Mouse (Mus musculus) adrenal gland, adult 2 months (tissue): ENCODE results near the gene Pbx4. TPM values are rescaled to one million over a fixed set of nuclear protein-coding genes. Genes with fewer than 3 reads are reported as not detected.
A peak's percentile ranks its signal among the peaks of the same experiment; 100 is the strongest.

Experiments
- DNase-seq: peaks from one replicate; pipeline ENCODE4 v3.0.0; 2021
- polyA plus RNA-seq: library from polyadenylated mRNA; depleted of rRNA; stranded (reverse); fragments of >200 nt; gene quantifications from 2 replicates; pipeline ENCODE4 v1.2.3, GENCODE M21; 2012; rRNA removed
- total RNA-seq, 2 experiments: library from RNA; stranded (reverse); gene quantifications; 2 replicates each; pipeline ENCODE4 v1.2.3; 2021

Gene Pbx4
- total and polyA plus RNA-seq, 3 experiments = 0.38 to 5.5 (median 0.69) TPM

GRCm38 (mm10) chr8:69900895-69901451, 68.7 kb downstream of the Pbx4 start:
- DNase-seq = no peak

GRCm38 (mm10) chr8:69901484-69902162, 69.3 kb downstream of the Pbx4 start:
- DNase-seq = peak; percentile 97

- peak; percentile 69 for DNase-seq
These were observed 70.1 kb downstream of the Pbx4 start, which contains the start of the genes Tssk6, Ndufa13 and Yjefn3 for GRCm38 (mm10) chr8:69902163-69903062. Tssk6 (plus strand) TSS chr8:69902184. Ndufa13 (minus strand) TSS chr8:69902558. Yjefn3 (minus strand) TSS chr8:69902712.

GRCm38 (mm10) chr8:69903063-69903542, 70.8 kb downstream of the Pbx4 start:
- DNase-seq = peak; percentile 99

GRCm38 (mm10) chr8:69904096-69904495, 71.8 kb downstream of the Pbx4 start:
- no peak for DNase-seq

GRCm38 (mm10) chr8:69906260-69906659, 74.0 kb downstream of the Pbx4 start:
- no peak for DNase-seq

GRCm38 (mm10) chr8:69907106-69907505, 74.8 kb downstream of the Pbx4 start:
- no peak for DNase-seq

- no peak for DNase-seq
These were observed 79.6 kb downstream of the Pbx4 start for GRCm38 (mm10) chr8:69911917-69912316.

- no peak for DNase-seq
These were observed 80.3 kb downstream of the Pbx4 start for GRCm38 (mm10) chr8:69912478-69913074.

- no peak for DNase-seq
These were observed 82.2 kb downstream of the Pbx4 start for GRCm38 (mm10) chr8:69914526-69914925.

- DNase-seq = no peak
These were observed 83.5 kb downstream of the Pbx4 start for GRCm38 (mm10) chr8:69915748-69916147.

GRCm38 (mm10) chr8:69918506-69918905, 86.2 kb downstream of the Pbx4 start:
- no peak for DNase-seq

GRCm38 (mm10) chr8:69919010-69919409, 86.7 kb downstream of the Pbx4 start:
- peak; percentile 81 for DNase-seq

GRCm38 (mm10) chr8:69919876-69920662, 87.8 kb downstream of the Pbx4 start:
- DNase-seq = peak; percentile 60

- DNase-seq = no peak
These were observed 88.8 kb downstream of the Pbx4 start for GRCm38 (mm10) chr8:69921141-69921540.

Other genes with a start within 250 kb of the Pbx4 start
- gene Zfp868, start 206.9 kb upstream of the Pbx4 start, total RNA-seq = 10 to 100 TPM; 11.2 to 13.5 TPM
- gene Zfp868, start 206.9 kb upstream of the Pbx4 start, polyA plus RNA-seq = 2.9 and 4.4 TPM in 2 replicates
- gene Zfp964, start 178.0 kb upstream of the Pbx4 start, total RNA-seq = 1 to 10 TPM; 2.0 to 2.9 TPM
- gene Zfp964, start 178.0 kb upstream of the Pbx4 start, polyA plus RNA-seq = 0.18 and 0.21 TPM in 2 replicates
- 10 to 100 TPM; 22.3 to 25.3 TPM for gene Zfp869, start 121.8 kb upstream of the Pbx4 start, total RNA-seq
- 0.27 and 0.48 TPM in 2 replicates for gene Zfp869, start 121.8 kb upstream of the Pbx4 start, polyA plus RNA-seq
- 1 to 10 TPM; 2.6 to 5.0 TPM for gene Zfp963, start 82.5 kb upstream of the Pbx4 start, total RNA-seq
- gene Zfp963, start 82.5 kb upstream of the Pbx4 start, polyA plus RNA-seq = 0.51 and 1.3 TPM in 2 replicates
- gene Gm20422, start 57.6 kb upstream of the Pbx4 start, total RNA-seq = 1 to 10 TPM in 1 of 2 experiments, not detected in 1; 2.3 TPM
- gene Gm20422, start 57.6 kb upstream of the Pbx4 start, polyA plus RNA-seq = 0.25 and 0.33 TPM in 2 replicates
- 10 to 100 TPM; 40.8 to 43.4 TPM for gene Atp13a1, start 41.3 kb upstream of the Pbx4 start, total RNA-seq
- 93.0 and 110 TPM in 2 replicates for gene Atp13a1, start 41.3 kb upstream of the Pbx4 start, polyA plus RNA-seq
- gene Zfp866, start 41.3 kb upstream of the Pbx4 start, total RNA-seq = 10 to 100 TPM; 19.5 to 21.4 TPM
- 3.4 and 3.5 TPM in 2 replicates for gene Zfp866, start 41.3 kb upstream of the Pbx4 start, polyA plus RNA-seq
- gene Gmip, start 23.8 kb upstream of the Pbx4 start, total RNA-seq = 10 to 100 TPM; 13.5 to 13.6 TPM
- gene Gmip, start 23.8 kb upstream of the Pbx4 start, polyA plus RNA-seq = 30.3 and 36.6 TPM in 2 replicates
- gene Lpar2, start 10.1 kb upstream of the Pbx4 start, total RNA-seq = 1 to 10 TPM; 1.2 to 2.9 TPM
- gene Lpar2, start 10.1 kb upstream of the Pbx4 start, polyA plus RNA-seq = 2.0 and 2.5 TPM in 2 replicates
- gene Cilp2, start 55.2 kb downstream of the Pbx4 start, total RNA-seq = under 1 TPM; 0.07 to 0.09 TPM
- 0.39 and 1.1 TPM in 2 replicates for gene Cilp2, start 55.2 kb downstream of the Pbx4 start, polyA plus RNA-seq
- gene Tssk6, start 69.7 kb downstream of the Pbx4 start, total RNA-seq = under 1 TPM; 0.35 to 0.66 TPM
- gene Tssk6, start 69.7 kb downstream of the Pbx4 start, polyA plus RNA-seq = 1.3 and 2.0 TPM in 2 replicates
- 100 to 1,000 TPM; 160 to 215 TPM for gene Ndufa13, start 70.1 kb downstream of the Pbx4 start, total RNA-seq
- 83.3 and 99.4 TPM in 2 replicates for gene Ndufa13, start 70.1 kb downstream of the Pbx4 start, polyA plus RNA-seq
- gene Yjefn3, start 70.2 kb downstream of the Pbx4 start, total RNA-seq = 1 to 10 TPM; 1.9 to 4.2 TPM
- gene Yjefn3, start 70.2 kb downstream of the Pbx4 start, polyA plus RNA-seq = 6.6 and 10.8 TPM in 2 replicates
- gene Gatad2a, start 163.9 kb downstream of the Pbx4 start, total RNA-seq = 100 to 1,000 TPM; 102 to 116 TPM
- 92.3 and 105 TPM in 2 replicates for gene Gatad2a, start 163.9 kb downstream of the Pbx4 start, polyA plus RNA-seq
- 10 to 100 TPM; 51.1 to 53.3 TPM for gene Mau2, start 210.2 kb downstream of the Pbx4 start, total RNA-seq
- gene Mau2, start 210.2 kb downstream of the Pbx4 start, polyA plus RNA-seq = 98.2 and 114 TPM in 2 replicates
- gene Sugp1, start 210.3 kb downstream of the Pbx4 start, total RNA-seq = 10 to 100 TPM; 28.7 to 32.8 TPM
- 6.6 and 7.5 TPM in 2 replicates for gene Sugp1, start 210.3 kb downstream of the Pbx4 start, polyA plus RNA-seq
- gene Tm6sf2, start 240.4 kb downstream of the Pbx4 start, total RNA-seq = 1 to 10 TPM in 1 of 2 experiments, under 1 TPM in 1; 0.86 to 1.6 TPM
- 3.2 and 4.1 TPM in 2 replicates for gene Tm6sf2, start 240.4 kb downstream of the Pbx4 start, polyA plus RNA-seq